Mouse (Mus musculus) c-Kit-positive CD71-positive TER-119-positive erythroid progenitor cells, embryonic 14.5 days (primary cell): ENCODE results near the gene Rasgef1a.

ENCODE experiments used
- DNase-seq: peaks from one replicate; pipeline ENCODE4 v3.0.0-alpha.2; 2013; ENCODE audit warnings: low spot score

Gene Rasgef1a

DNA sequence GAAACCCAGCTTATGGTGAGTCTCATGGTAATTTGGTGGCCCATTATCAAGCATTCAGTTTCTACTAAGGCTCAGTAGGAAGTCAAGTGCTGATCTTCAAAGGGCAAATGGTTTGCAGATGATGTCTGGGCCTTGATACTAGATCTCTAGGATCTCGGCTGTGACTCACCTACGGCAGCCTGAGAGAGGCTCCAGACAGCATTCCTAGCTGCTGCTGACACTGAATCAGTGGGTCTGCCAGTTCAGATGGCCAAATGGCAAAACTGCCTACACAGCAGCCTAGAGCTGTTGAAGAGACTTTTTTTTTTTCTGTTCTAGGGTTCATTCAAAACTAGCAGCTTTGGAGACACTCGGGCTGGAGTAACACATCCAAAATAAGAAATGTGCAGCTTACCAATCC, 15.8 kb downstream of the Rasgef1a start:
- DNase-seq = no peak

DNA sequence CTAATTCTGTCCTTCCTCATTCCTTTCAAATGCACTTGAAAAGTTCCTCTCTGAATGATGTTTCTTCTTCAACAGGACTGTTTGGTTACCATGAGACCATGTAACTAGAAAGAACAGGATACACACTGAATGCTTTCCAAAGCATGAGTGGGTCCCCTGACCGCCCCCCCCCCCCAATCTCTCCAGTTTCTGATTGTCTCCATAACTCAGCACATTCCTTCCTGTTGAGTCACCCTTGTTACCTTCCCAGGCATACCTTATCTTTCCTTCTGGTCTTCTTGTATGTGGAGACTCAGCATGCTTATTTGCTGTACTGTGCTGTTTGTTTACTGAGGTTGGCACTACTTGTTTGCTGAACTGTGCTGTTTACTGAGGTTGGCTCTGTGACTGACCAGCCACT, 20.2 kb downstream of the Rasgef1a start:
- DNase-seq = no peak

DNA sequence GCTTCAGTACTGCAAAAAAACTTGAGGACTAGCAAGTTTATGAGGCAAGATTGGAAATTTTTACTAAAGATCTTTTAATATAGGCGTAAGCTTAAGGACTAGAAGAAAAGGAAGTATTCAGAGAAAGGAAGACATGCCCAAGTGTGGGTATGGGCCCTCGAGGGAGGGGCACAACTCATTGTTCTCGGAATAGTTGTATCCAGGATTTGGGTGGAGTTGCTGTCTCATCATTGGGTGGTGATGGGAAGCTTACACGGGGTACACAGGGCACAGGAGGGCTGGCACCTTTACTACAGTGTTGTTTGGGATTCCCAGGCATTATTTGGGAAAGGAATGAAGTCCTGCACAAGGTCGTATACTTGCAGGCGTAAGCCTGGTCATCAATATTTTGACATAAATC, 24.4 kb downstream of the Rasgef1a start:
- no peak for DNase-seq

DNA sequence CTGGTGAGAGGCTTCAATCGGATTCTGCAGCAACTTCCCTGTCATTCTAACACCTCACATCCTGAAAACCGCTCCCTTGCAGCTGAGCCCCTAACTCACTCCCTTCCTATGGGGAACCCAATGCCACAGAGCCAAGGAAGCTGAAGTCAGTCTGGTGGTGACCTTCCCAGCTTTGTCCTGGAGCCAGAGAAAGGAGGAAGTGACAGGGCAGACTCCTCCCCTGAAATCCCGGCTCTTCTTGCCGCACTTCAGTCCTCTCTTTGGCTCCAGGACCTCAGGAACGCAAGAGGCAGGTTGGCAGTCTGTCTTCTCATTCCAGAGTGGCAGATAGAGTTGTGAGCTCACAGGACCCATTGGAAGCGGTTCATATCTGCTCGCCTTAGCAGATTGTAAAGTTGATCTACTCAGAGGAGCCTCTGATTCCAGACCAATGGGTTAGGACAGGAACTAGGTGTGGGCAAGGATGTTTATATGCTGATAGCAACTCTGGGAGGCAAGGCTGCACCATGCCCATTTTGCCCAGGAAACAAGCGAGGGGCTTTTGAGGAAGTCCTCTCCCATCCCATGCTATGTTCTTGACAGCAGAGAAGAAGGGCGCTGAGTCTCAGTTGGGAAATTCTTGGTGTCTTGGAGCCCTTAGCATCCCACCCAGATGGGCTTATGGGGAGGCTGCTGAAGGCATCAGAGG, 25.0 kb downstream of the Rasgef1a start:
- no peak for DNase-seq

DNA sequence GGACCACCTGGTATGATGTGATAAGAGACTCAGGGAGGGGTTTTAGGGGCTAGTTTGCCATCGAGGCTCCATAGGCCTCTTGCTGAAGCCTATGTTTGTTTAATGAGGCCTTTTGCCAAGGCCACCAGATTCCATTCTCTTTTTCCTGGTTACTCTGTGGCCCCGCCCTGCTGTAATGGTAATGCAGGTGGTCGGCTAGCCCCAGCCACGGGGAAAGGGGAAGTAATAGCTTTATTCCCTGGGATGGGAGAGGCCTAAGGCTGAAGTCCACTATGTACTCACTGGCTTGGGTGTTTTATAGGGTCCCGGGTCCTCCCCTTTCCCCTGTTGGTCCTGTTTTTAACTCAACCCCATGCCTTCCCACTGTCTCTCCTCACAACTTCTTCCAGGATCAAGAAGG, 25.6 kb downstream of the Rasgef1a start:
- DNase-seq = no peak

DNA sequence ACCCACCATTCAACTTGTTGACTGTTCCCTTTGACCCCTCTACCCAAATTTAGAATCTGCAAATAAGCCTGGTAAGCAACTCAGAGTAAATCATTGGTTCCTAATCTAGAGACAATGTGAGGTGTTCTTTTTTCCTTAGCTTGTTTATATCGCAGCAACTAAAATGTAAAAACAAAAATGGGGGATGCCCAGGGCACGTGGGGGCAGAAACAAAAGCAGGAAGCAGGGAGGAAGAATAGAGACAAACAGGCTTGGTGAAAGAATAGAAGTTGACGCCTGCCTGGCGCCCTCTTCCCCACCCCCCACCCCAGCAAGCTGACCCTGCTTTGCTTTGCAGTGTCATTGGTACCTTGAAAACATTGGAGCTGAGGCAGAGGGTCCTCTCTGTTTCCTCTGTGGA, 33.9 kb downstream of the Rasgef1a start:
- DNase-seq = no peak

DNA sequence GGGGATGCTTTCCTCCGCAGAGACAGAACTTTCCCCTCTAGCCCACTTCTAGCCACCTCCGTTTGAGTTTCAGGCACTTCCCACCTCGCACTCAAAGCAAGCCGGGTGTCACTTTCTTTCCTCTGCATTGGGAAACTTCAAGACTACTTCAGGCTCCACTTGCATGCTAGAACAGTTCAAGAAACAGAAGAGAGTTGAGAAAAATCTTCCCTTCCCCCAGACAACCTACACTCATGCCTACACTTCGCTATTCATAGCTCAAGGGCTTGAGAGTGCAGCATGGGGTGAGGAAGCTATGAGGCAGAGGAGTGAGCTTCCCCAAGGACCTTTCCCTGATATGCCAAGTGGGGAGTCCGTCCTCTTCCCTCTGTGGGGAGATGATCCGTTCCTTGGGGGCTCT, 34.7 kb downstream of the Rasgef1a start:
- no peak for DNase-seq

DNA sequence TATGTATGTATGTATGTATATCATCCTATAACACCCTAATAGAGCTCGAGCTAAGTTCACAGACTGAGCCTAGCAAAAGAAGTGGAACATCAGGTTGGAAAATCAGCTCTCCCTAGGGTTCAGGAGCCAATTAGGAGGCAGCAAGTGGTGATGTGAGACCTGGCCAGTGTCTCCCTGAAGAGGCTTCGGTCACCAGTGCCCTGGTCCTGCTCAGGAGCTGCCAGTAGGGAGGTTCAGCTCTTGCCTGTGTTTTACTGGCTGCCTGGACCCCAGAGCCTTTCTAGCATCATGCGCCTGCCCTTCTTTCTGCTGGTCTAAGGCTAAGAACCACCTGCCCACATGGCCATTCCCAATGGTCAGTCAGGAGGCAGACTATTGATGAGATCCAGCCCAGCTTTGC, 35.3 kb downstream of the Rasgef1a start:
- no peak for DNase-seq

DNA sequence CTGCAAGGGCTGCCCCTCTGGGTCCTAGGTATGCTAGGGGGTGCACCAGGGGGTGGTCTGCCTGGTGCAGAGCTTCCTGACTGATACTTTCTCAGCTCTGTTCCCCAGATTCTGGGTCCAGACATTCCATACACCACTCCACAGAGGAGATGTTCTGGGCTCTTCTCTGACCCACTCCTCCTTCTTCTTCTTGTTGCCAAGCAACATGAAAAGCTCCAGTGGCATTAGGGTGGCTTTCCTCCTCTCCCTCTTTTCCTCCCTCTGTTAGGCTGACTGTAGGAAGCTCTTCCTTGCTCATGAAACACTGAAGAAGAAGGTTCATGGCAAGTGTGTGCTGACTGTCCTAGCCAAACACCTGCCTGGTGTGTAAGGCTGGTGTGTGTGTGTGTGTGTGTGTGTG, 35.7 kb downstream of the Rasgef1a start:
- no peak for DNase-seq

DNA sequence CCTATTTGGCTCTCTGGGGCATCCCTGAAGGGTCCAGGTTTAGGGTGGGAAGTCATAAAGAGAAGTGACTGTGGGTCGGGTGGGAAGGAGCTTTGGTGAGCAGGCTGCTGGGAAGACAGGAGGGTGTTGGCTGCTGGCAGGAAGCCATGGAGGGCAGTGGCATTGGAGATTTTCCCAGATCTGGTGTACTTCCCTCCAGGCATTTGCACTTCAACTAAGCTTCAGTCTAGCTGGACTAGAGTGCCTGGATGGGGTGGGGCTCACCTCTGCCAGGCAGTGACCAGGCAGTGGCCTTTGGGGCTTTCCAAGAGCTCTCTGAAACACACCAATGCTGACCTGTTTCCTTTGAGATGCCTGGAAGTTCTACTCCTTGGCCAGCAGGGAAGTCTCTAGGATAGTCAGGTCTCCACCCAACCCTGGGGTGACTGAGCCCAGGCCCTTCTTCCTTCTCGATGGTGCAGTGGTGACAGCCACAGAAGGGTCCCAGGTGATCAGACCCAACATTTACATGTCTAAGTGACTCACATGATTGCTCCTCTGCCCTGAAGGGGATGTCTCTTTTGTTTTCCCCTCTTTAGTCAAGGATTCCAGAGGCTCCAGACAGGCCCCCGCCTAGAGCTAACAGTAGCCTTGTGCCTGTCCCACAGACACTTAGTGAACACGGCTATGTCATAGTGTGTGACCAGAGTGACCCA, 36.7 kb downstream of the Rasgef1a start:
- no peak for DNase-seq

DNA sequence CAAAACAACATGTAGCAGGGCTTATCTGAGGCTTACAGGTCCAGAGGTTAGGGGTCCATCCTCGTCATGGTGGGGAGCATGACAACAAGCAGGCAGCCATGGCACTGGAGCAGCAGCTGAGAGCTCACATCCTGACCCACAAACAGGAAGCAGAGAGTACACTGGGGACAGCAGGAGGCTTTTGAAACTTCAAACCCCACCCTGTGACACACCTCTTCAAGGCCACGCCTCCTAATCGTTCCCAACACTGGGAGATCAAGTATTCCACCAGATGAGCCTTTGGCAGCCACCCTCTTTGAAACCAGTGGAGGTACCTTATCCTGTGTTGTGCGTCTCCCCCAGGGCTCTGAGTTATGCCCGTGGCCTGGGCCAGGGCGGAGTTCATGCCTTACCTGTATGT, 38.5 kb downstream of the Rasgef1a start:
- DNase-seq = no peak

DNA sequence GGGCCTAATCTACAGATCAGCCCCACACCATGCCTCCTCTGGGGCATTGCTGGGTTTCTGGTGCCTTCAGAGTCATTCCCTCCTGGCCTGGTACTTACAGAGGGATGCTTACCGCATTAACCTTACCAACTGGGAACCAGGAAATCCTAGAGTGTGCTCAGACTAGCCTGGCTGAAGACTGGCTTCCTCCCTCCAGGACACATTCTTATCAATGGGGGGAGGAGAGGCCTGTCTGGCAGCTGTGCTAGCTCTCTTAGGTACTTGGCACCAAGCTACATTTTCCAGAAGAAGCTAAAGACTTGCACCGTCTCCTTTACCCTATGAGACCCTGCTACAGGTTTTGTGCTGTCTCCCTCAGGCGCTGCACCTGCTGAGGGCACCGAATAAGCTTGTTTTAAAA, 40.2 kb downstream of the Rasgef1a start:
- no peak for DNase-seq

DNA sequence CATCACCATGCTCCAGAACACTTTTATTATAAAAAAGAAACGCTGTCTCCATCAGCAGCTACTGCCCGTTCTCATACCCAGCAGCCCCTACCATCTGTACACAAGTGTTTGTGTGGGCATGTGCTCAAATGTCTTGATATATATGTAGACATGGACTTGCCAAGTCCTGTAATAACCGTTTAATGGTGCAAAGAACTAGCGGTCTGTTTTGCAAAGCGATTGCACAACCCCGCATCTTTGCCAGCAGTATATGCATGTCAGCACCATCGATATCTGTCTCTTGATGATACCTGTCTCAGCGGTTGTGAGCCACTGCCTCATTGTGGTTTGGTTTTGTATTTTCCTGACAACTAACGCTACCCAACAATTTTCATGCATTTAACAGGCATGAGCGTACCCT, 44.0 kb downstream of the Rasgef1a start:
- no peak for DNase-seq

DNA sequence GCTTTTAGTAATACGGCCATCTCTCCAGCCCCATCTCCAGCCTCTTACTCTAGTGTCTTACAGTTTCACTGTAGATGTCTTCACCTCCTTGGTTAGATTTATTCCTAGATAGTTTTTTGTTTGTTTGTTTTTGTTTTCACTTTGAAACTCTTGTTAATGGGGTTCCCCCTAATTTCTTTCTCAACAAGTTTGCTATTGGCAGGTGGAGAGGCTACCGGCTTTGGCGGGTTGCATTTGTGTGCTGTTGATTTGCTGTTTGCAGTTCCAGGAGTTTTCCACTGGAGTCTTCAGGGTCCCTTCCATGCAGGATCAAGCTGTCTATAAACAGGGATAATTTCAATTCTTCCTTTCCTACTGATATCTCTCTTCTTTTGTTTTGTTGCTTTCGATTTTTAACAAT, 50.0 kb downstream of the Rasgef1a start:
- no peak for DNase-seq

DNA sequence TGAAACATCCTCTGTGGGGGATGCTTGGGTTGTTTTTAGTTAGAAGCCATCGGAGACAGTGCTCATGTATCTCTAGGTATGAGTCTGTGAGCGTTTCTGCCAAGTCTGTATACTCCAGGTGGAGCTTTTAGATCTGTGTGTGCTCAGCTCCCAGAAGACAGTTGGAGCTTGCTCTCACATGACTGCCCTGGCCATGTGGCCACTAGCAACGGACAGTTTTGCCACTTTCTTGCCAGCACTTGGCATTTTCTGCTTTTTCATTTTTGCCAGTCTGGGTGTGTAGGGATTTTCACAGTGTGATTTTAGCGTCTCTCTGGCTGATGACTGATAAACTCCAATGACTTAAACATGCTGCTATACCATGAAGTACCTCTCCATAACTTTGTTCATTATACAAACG, 52.0 kb downstream of the Rasgef1a start:
- no peak for DNase-seq

DNA sequence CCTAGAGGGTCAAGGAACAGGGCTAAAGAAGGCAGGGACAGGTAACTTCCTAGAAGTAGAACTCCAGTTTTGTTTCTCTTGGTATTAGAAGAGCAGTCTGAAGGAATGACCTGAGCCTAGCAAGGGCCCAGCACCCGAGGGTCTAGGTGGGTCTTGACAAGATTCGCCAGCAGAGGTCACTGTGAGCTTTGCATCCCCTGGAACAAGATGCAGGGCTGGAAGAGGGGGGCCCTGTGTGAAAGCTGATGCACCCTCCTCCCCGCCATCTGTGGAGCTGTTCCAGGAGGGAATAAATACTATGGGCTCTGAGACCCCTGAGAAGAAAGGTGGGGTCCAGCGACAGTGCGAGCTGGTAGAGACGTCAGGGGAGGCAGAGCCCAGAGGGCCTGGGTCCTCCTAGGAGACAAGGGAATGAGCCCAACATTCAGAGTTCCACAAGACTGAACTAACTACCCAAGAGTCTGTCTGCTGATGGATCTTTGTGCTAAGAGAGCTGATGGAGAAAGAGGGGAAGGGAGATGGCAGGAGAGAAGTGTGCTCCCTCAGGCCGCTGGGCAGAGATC, 53.8 kb downstream of the Rasgef1a start:
- peak; percentile 10 for DNase-seq

DNA sequence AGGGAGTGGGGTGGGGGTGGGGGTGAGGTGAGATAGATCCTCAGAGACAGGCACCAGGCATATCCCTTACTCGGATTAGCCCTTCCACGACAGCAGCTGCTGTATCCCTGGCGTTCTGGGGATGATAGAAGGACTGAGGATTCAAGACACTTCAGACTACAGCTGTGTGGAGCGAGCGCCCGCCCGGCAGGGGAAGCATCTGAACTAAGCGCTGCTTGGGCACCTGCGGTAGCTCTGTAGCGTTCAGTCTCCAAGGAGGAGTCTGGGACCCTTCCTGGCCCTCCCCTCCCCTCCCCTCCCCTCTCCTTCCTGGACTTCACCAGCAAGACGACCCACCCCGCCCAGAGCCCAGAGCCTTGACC, 54.6 kb downstream of the Rasgef1a start:
- DNase-seq = no peak

DNA sequence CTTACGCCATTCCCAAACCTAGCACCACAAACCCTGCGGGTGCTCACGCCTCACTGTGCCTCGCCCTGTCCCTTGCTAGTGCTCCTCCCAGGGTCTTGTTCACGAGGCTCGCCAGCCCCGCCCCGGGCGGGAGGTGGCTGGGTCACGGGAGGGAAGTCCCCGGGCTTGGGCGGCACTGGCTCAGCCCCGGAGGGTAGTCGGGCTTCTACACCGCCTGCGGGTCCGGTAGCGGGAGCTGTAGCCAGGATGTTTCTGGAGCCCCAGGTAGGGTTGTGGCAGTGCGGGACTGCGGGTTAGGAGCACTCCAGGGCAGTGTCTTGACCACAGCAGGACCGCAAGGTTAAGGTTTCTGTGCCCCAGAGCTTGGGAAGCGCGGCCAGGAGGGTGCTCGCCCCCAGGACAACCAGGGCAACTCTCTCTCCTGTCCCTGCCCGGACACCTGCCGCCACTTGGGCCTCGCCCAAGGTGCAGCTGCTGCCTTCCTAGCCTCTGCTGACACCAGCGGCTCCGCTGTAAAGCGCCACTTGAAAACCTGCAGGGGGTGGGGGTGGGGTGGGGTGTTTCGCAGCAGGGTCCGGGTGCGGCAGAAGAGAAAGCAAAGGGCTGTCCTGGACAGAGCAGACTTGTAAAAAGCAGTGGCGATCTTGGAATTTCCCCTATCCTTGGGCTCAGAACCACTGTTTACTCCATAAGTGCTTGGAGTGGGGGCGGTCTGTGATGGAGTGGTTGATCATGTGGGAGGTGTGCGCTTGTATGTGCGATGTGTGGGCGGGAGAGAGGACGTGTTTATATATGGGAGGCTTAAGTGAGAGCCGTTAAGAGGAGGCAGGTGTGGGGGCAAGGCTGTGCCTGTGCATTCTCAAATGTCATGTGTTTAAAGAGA, 55.2 kb downstream of the Rasgef1a start:
- DNase-seq = no peak

DNA sequence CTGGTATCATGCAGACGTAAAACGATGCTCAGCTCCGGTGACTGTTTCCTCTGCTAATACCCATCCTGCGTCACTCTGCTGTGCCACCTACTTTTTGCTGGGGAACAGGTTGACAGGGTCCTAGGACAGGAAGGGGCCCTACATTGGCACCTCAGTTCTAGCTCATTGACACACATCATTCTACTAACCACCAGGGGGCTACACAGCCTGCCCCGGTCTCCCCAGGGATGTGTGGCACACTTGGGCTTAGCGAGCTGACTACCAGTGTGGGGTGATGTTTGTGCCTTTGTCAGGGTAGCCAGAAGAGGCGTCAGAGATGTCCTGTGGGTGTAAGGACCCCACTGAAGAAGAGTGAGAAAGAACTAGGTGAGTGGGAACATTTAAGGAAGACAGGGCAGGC, 56.5 kb downstream of the Rasgef1a start:
- DNase-seq = no peak

DNA sequence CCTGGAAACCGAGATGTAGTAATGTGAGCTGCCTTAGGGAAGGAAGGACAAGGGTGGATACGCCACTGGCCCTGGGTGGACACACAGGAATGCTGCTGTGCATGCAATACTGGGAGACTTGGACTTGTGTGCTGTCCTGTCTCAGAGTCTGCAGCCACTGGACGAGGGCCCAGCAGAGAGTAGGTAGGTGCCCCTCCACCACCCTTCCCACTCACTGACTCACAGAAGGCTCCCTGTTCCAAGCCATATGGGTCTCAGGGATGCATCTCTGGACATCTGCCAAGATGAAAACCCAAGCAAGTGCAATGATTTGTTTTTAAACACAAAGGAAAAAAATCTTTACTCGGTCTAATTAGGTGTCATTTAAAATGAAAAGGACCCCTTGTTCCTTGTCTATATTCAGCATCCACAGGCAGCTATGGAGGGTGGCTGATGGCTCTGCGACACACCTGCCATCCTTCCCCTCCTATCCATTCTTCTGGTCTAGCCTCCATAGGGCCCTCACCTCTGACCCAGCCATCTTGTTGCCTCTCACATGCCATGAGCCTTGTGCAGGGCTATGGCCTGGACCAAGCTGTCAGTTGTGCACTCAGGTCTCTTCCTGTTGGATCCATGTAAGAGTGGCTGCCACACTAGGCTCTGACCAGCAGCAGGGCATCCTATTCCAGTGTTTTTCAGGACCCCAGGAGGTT, 59.2 kb downstream of the Rasgef1a start:
- DNase-seq = no peak

DNA sequence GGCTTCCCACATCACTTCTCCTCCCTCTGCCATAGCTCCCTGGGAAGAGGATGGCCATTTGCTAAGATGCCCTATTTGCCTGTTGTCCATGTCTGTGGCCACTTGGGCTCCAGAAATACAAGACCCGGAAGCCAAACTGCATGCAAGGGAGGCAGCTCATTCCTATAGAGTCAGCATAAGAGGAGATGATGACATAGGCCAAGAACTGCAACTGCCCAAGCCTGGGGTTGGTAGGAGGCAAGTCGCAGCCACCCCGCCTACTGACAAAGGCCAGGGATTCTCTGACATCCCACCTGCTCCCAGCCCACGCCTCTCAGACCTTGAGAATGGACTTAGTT, 59.7 kb downstream of the Rasgef1a start:
- no peak for DNase-seq

DNA sequence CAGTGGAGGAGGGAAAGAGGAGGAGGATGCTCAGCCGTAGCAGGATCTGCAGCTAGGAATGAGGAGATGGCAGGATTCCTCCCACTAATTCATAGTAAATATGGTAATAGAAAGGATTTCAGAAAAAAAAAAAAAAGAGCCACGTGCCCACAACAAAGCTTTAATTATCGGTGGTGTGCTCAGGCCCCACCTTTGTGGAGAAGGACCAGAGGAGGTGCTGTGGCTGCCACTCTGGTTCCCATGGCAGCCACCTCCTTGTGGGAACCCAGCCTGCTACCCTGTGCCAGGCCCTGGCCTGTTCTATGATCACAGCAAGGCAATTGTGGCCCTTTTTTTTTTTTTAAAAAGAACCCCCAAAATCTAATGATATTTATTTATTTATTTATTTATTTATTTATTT, 60.2 kb downstream of the Rasgef1a start:
- DNase-seq = no peak
